Mouse (Mus musculus): ENCODE measurements around the gene Col5a1.

- TF ChIP-seq CTCF (IDR thresholded peaks at IDR 0.05; ENCODE audit: borderline replicate concordance, insufficient read depth, low read depth, low read length) (no peak), POLR2A (IDR thresholded peaks at IDR 0.05; ENCODE audit: borderline replicate concordance, insufficient read depth, low read length) (no peak)
Observed at GRCm38 (mm10) chr2:28000660-28001059, 114.4 kb downstream of the Col5a1 start.

Data from cerebellum, adult 2 months (tissue).